Mouse (Mus musculus) small intestine, adult 2 months (tissue): ENCODE data around the gene 3100002H09Rik. TPM values are rescaled to one million over a fixed set of nuclear protein-coding genes. Genes with fewer than 3 reads are reported as not detected.

Experiments used
- H3K27ac ChIP-seq: fragments of 200-500 bp; 2 replicates; pipeline ENCODE4 v1.5.1; 2012; ENCODE audit warnings: low read depth, low read length, control low read depth, inconsistent platforms; ENCODE audit not compliant: insufficient read depth
- H3K27me3 ChIP-seq: fragments of 200-500 bp; 2 replicates; pipeline ENCODE4 v1.6.1; 2012; ENCODE audit warnings: mild to moderate bottlenecking, moderate library complexity, low read length, inconsistent platforms; ENCODE audit not compliant: control insufficient read depth, insufficient read depth
- H3K36me3 ChIP-seq: fragments of 200-500 bp; 2 replicates; pipeline ENCODE4 v1.6.1; 2012; ENCODE audit warnings: mild to moderate bottlenecking, low read length, control low read depth, inconsistent platforms; ENCODE audit not compliant: control insufficient read depth, insufficient read depth
- H3K4me1 ChIP-seq: fragments of 200-500 bp; 2 replicates; pipeline ENCODE4 v1.6.1; 2012; ENCODE audit warnings: low read length, inconsistent platforms, mixed read lengths; ENCODE audit not compliant: control insufficient read depth, insufficient read depth, insufficient read length
- H3K4me3 ChIP-seq: fragments of 200-500 bp; 2 replicates; pipeline ENCODE4 v1.5.1; 2012; ENCODE audit warnings: low read depth, mild to moderate bottlenecking, control low read depth, inconsistent platforms, low read length, moderate library complexity
- CTCF ChIP-seq: fragments of 200-500 bp; IDR thresholded peaks from 2 replicates; pipeline ENCODE4 v1.5.1; 2012; ENCODE audit warnings: low read depth, mild to moderate bottlenecking, control low read depth, inconsistent platforms, low read length, moderate library complexity, mixed read lengths; ENCODE audit not compliant: insufficient replicate concordance, insufficient read length; ENCODE audit errors: extremely low read depth
- POLR2A ChIP-seq: fragments of 200-500 bp; IDR thresholded peaks from 2 replicates; pipeline ENCODE4 v1.6.1; 2012; ENCODE audit warnings: low read depth, mild to moderate bottlenecking, control low read depth, inconsistent platforms, low read length, moderate library complexity
- WGBS: fragments of 180-500 bp; shearing (Covaris S2); methylation state at CpG from one replicate; pipeline ENCODE4 v1.1.7; 2018; 5-methylcytosine and 5-hydroxymethylcytosine counted together
- polyA plus RNA-seq: library from polyadenylated mRNA; depleted of rRNA; stranded (reverse); fragments of >200 nt; gene quantifications from 2 replicates; pipeline ENCODE4 v1.2.3, GENCODE M21; 2012

3100002H09Rik gene
- polyA plus RNA-seq, 1 experiment: not detected

GRCm38 (mm10) chr4:124632856-124633255 is 22.3 kb upstream of the 3100002H09Rik start:
- TF ChIP-seq POLR2A (no peak), CTCF (no peak)
- no peaks in the 10 kb centered on the region for H3K4me1 ChIP-seq
- no peaks in the 10 kb centered on the region for H3K27me3 ChIP-seq
- no peak overlapping the region for H3K4me3 ChIP-seq
- no peaks in the 10 kb centered on the region for H3K36me3 ChIP-seq
- WGBS: 58% methylated on average over 10 of the region's 10 CpGs
- H3K27ac ChIP-seq: no peak overlapping the region

DNA sequence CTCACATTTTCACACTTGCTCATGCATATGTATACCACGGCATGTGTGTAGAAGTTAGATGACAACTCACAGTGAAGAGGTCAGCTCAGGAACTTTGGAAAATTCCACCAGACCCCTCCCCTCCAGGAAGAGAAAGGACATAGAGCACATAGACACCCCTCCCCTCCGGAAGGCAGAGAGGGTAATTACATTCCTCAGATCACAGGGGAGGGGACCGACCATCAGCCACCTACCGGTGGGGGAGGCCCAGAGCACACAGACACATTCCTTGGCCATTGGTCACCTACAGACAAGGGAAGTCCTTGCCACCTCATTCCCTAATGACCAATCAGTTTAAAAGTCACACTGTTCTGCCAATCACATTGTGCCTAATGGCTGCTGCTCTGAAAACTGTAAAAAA is 20.9 kb upstream of the 3100002H09Rik start:
- H3K27me3 ChIP-seq: no peaks in the 10 kb centered on the region
- TF ChIP-seq POLR2A (no peak), CTCF (no peak)
- 40% methylated on average over 4 of the region's 4 CpGs for WGBS
- H3K4me3 ChIP-seq: no peak overlapping the region
- no peaks in the 10 kb centered on the region for H3K4me1 ChIP-seq
- no peak overlapping the region for H3K27ac ChIP-seq
- no peaks in the 10 kb centered on the region for H3K36me3 ChIP-seq

GRCm38 (mm10) chr4:124626836-124627235 is 16.2 kb upstream of the 3100002H09Rik start:
- no peaks in the 10 kb centered on the region for H3K27me3 ChIP-seq
- H3K36me3 ChIP-seq: no peaks in the 10 kb centered on the region
- H3K4me1 ChIP-seq: no peaks in the 10 kb centered on the region
- no peak overlapping the region for H3K4me3 ChIP-seq
- no peak overlapping the region for H3K27ac ChIP-seq
- WGBS: 81% methylated on average over 1 of the region's 1 CpGs
- no peak for TF ChIP-seq POLR2A
- no peak for TF ChIP-seq CTCF

GRCm38 (mm10) chr4:124624111-124624581 is 13.5 kb upstream of the 3100002H09Rik start:
- no peaks in the 10 kb centered on the region for H3K27me3 ChIP-seq

DNA sequence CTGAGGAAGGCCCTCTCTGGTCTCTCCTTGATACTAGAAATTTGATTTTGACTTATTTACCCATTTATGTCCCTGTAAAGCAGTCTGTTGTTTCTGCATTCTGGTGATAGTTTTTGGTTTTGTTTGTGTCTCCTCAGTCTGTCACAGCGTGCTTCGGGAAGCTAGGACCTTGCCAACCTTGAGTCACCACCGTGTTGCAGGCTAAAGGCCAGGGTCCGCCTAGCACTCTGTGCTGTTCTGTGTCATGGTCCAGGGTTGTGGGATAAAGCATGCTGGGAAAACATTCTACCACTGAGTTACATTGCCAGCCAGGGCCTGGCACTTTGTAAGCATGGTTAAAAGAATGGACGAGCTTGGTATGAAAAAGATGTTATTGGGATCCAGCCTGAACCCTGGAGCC is 12.0 kb upstream of the 3100002H09Rik start:
- Histone ChIP-seq H3K4me1 (no peaks in the 10 kb centered on the region), H3K4me3 (no peak overlapping the region), H3K27me3 (0 out of 2 replicates have a peak, but pooled peaks cover 2% of the 10 kb centered on the region), H3K36me3 (no peaks in the 10 kb centered on the region), H3K27ac (no peak overlapping the region)
- TF ChIP-seq POLR2A (no peak), CTCF (no peak)
- 79% methylated on average over 5 of the region's 5 CpGs for WGBS

More at GRCm38 (mm10) chr4:124624111-124624581, 13.5 kb upstream of the 3100002H09Rik start:
- no peaks in the 10 kb centered on the region for H3K4me1 ChIP-seq
- WGBS: 35% methylated on average over 7 of the region's 7 CpGs
- no peak overlapping the region for H3K4me3 ChIP-seq
- no peak overlapping the region for H3K27ac ChIP-seq
- TF ChIP-seq POLR2A: no peak
- TF ChIP-seq CTCF: no peak
- no peaks in the 10 kb centered on the region for H3K36me3 ChIP-seq

DNA sequence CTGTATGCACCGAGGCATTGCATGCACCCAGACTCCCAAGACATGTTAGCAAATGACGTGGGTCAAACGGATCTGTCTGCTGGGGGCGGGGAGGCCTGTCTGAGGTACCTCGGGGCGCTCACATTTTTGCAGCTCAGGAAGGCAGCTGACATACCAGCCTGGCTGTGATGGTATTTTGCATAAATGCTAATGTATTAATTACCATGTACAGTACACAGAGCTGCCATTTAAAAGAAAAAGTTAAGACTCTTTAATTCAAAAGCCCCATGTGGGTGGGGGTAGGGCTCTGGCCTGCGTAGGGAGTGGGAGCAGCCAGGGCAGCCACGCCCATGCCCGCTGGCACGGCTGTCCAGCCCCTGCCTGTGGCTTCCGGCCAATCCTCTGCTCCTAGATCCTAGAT is 10.8 kb upstream of the 3100002H09Rik start:
- 0 out of 2 replicates have a peak, but pooled peaks cover 2% of the 10 kb centered on the region for H3K27me3 ChIP-seq
- H3K27ac ChIP-seq: no peak overlapping the region
- H3K4me1 ChIP-seq: no peaks in the 10 kb centered on the region
- no peaks in the 10 kb centered on the region for H3K36me3 ChIP-seq
- TF ChIP-seq POLR2A (no peak), CTCF (no peak)
- no peak overlapping the region for H3K4me3 ChIP-seq
- 54% methylated on average over 11 of the region's 11 CpGs for WGBS

DNA sequence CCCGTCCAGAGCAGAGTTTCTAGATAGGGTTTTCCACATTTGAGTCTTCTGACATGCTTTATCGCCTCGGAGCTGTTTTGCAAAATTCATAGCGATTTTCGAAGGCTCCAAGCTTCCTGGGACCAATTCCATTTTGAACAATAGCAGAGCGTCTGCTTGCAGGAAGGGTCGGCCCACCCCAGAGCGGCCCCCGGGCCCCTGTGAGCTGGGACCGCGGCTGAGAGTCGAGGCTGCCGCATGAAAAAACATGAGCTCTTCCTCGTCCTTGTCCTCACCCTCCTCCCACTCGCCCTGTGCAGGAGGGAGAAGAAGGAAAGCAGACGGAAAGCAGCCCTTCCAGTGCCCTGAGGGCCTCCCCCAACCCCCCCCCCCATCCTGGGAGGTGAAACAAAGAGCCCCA is 8.0 kb upstream of the 3100002H09Rik start:
- H3K27me3 ChIP-seq: 0 out of 2 replicates have a peak, but pooled peaks cover 2% of the 10 kb centered on the region
- no peaks in the 10 kb centered on the region for H3K36me3 ChIP-seq
- TF ChIP-seq CTCF (no peak), POLR2A (no peak)
- no peaks in the 10 kb centered on the region for H3K4me1 ChIP-seq
- no peak overlapping the region for H3K27ac ChIP-seq
- no peak overlapping the region for H3K4me3 ChIP-seq
- WGBS: 20% methylated on average over 16 of the region's 16 CpGs
